Mouse (Mus musculus) ES-E14 (cell line): ENCODE results near the gene Cyb5r1. TPM values are rescaled to one million over a fixed set of nuclear protein-coding genes. Genes with fewer than 3 reads are reported as not detected.
A peak's percentile ranks its signal among the peaks of the same experiment; 100 is the strongest.

Experiments
- DNase-seq: peaks from one replicate; pipeline ENCODE4 v3.0.0-alpha.2; 2013; ENCODE audit warnings: low read depth, low spot score
- H3K27ac ChIP-seq: 2 replicates; pipeline ENCODE4 v1.5.1; 2012; ENCODE audit warnings: low read depth, mild to moderate bottlenecking, low read length, moderate library complexity, mixed read lengths; ENCODE audit not compliant: poor library complexity, insufficient read depth, severe bottlenecking
- H3K36me3 ChIP-seq: 2 replicates; pipeline ENCODE4 v1.6.1; 2012; ENCODE audit warnings: mild to moderate bottlenecking, low read length, moderate library complexity, mixed read lengths; ENCODE audit not compliant: control insufficient read depth, poor library complexity, insufficient read depth, severe bottlenecking
- H3K4me1 ChIP-seq, 2 experiments: fragments of 150-350 bp in 1 of 2; sonication (generic) in 1 of 2; 2 replicates each; pipeline ENCODE4 v1.6.1; 2012; ENCODE audit warnings: low read length in 2 of 2, mild to moderate bottlenecking in 1 of 2, mixed read lengths in 1 of 2; ENCODE audit not compliant: control insufficient read depth in 2 of 2, insufficient read depth in 2 of 2, poor library complexity in 1 of 2
- H3K4me3 ChIP-seq, 2 experiments: fragments of 150-350 bp in 1 of 2; sonication (generic) in 1 of 2; 2 replicates each; pipeline ENCODE4 v1.5.1; 2012; ENCODE audit warnings: low read length in 2 of 2, low read depth in 1 of 2, mild to moderate bottlenecking in 1 of 2, mixed read lengths in 1 of 2; ENCODE audit not compliant: insufficient read depth in 1 of 2, poor library complexity in 1 of 2, severe bottlenecking in 1 of 2
- H3K9ac ChIP-seq: 2 replicates; pipeline ENCODE4 v1.6.1; 2012; ENCODE audit warnings: low read depth, mild to moderate bottlenecking, low read length, mixed read lengths; ENCODE audit not compliant: poor library complexity, insufficient read depth, severe bottlenecking
- H3K9me3 ChIP-seq: fragments of 150-350 bp; sonication (generic); 2 replicates; pipeline ENCODE4 v1.6.1; 2012; ENCODE audit warnings: low read depth, mild to moderate bottlenecking, low read length; ENCODE audit not compliant: control insufficient read depth, insufficient read depth
- CHD2 ChIP-seq: IDR thresholded peaks from 2 replicates; pipeline ENCODE4 v1.6.1; 2014; ENCODE audit warnings: mild to moderate bottlenecking, low read depth, low read length, inconsistent platforms
- HCFC1 ChIP-seq: IDR thresholded peaks from 2 replicates; pipeline ENCODE4 v1.6.1; 2012; ENCODE audit warnings: low read length, inconsistent platforms, borderline replicate concordance; ENCODE audit not compliant: insufficient read depth
- MAFK ChIP-seq: IDR thresholded peaks from 2 replicates; pipeline ENCODE4 v1.6.1; 2014; ENCODE audit warnings: mild to moderate bottlenecking, low read depth, low read length, inconsistent platforms; ENCODE audit not compliant: insufficient read depth
- ZC3H11A ChIP-seq: IDR thresholded peaks from 2 replicates; pipeline ENCODE4 v1.6.1; 2012; ENCODE audit warnings: low read depth, mild to moderate bottlenecking, inconsistent platforms, low read length, borderline replicate concordance
- ZNF384 ChIP-seq: IDR thresholded peaks from 2 replicates; pipeline ENCODE4 v1.6.1; 2012; ENCODE audit warnings: low read depth, low read length, inconsistent platforms
- in situ Hi-C, 2 experiments: fragments of 600-800 bp; cut with MboI; formaldehyde crosslinking; loops; one replicate each; pipeline ENCODE4 v1.15.1; 2025; ENCODE audit warnings: low sequenced_read_pairs in 2 of 2, inconsistent platforms in 1 of 2; ENCODE audit not compliant: unreplicated experiment in 2 of 2
- total RNA-seq: library from RNA; depleted of rRNA; stranded (reverse); fragments of 300-350 nt; gene quantifications from 2 replicates; pipeline ENCODE4 v1.2.3, GENCODE M21; 2012

The Cyb5r1 gene
- total RNA-seq, 1 experiment, result 186 TPM

GRCm38 (mm10) chr1:134393827-134394226, 11.5 kb upstream of the Cyb5r1 start:
- Histone ChIP-seq H3K4me1 (peaks cover 1 to 5% of the 10 kb centered on the region in 2 experiments; a peak in 2 of 4 replicates), H3K36me3 (no peaks in the 10 kb centered on the region), H3K9me3 (no peaks in the 10 kb centered on the region), H3K27ac (no peak overlapping the region), H3K4me3 (no peak overlapping the region), H3K9ac (no peak overlapping the region)
- TF ChIP-seq HCFC1 (no peak), CHD2 (no peak), MAFK (no peak), ZC3H11A (no peak)
- no peak for DNase-seq
- in situ Hi-C loops, result no loop called here

- in situ Hi-C loops, result no loop called here
- no peak for DNase-seq
- Histone ChIP-seq H3K4me1 (peaks cover 1 to 5% of the 10 kb centered on the region in 2 experiments; a peak in 1 of 4 replicates), H3K27ac (no peak overlapping the region), H3K9ac (no peak overlapping the region), H3K4me3 (no peak overlapping the region), H3K36me3 (no peaks in the 10 kb centered on the region), H3K9me3 (no peaks in the 10 kb centered on the region)
- TF ChIP-seq ZC3H11A, result no peak
- no peak for TF ChIP-seq ZNF384
- no peak for TF ChIP-seq HCFC1
- no peak for TF ChIP-seq MAFK
- no peak for TF ChIP-seq CHD2
Measured at GRCm38 (mm10) chr1:134398210-134398609, 7.1 kb upstream of the Cyb5r1 start.

GRCm38 (mm10) chr1:134399735-134400134, 5.6 kb upstream of the Cyb5r1 start:
- Histone ChIP-seq H3K9ac (no peak overlapping the region), H3K27ac (peak overlapping the region; percentile 15; the same call in 1 of the 2 replicates), H3K4me1 (no peaks in the 10 kb centered on the region), H3K36me3 (no peaks in the 10 kb centered on the region), H3K4me3 (peak overlapping the region in 1 of 2 experiments; percentile 31; a peak in 2 of 4 replicates), H3K9me3 (no peaks in the 10 kb centered on the region)
- TF ChIP-seq MAFK, result no peak
- TF ChIP-seq HCFC1, result no peak
- TF ChIP-seq ZNF384, result no peak
- 0 out of 2 replicates have a peak, but pooled peaks have one; percentile 11 for TF ChIP-seq ZC3H11A
- peak; percentile 67 for DNase-seq
- in situ Hi-C loops, result no loop called here

- peaks cover 0 to 10% of the 10 kb centered on the region in 2 experiments; a peak in 1 of 4 replicates for H3K4me1 ChIP-seq
- TF ChIP-seq ZC3H11A (no peak), CHD2 (no peak), HCFC1 (no peak), ZNF384 (no peak), MAFK (no peak)
- in situ Hi-C loops, result no loop called here
- DNase-seq, result no peak
- H3K9ac ChIP-seq, result peak overlapping the region; percentile 88
- peaks cover 36% of the 10 kb centered on the region for H3K36me3 ChIP-seq
- H3K4me3 ChIP-seq, result peak overlapping the region; percentile 78 to 83
- no peaks in the 10 kb centered on the region for H3K9me3 ChIP-seq
- H3K27ac ChIP-seq, result peak overlapping the region; percentile 94
Measured at GRCm38 (mm10) chr1:134406414-134406771, 1.0 kb downstream of the Cyb5r1 start.

GRCm38 (mm10) chr1:134408080-134408479, 2.7 kb downstream of the Cyb5r1 start:
- no peak overlapping the region; the same call in 1 of the 2 replicates for H3K27ac ChIP-seq
- no peaks in the 10 kb centered on the region for H3K9me3 ChIP-seq
- H3K4me1 ChIP-seq, result peaks cover 0 to 10% of the 10 kb centered on the region in 2 experiments; a peak in 2 of 4 replicates
- TF ChIP-seq ZNF384 (no peak), ZC3H11A (no peak)
- peak overlapping the region; percentile 9; the same call in 1 of the 2 replicates for H3K9ac ChIP-seq
- H3K4me3 ChIP-seq, result no peak overlapping the region
- no peak for DNase-seq
- peaks cover 41% of the 10 kb centered on the region for H3K36me3 ChIP-seq
- in situ Hi-C loops, result no loop called here
